Comparison of ENCODE assay signal across 32 mouse cellular contexts in the genomic region with DNA sequence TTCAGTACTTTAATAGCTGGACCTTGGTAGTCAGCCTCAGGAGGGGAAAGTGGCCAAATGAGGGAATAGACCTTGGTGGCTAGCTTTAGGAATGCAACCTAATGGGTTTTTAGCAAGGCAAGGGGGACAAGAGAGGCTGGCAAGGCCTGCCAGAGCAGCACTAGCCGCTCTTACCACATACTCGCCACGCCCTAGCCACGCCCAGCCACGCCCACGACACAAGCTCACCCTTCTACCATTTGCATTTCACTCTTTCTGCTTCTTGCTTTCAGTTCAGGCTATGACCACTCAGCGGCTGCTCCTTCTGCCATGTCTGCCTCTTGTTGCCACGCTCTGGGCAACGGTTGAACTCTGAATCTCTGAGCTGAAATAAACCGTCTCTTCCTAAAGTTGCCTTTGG. TPM values are rescaled to one million over a fixed set of nuclear protein-coding genes. Genes with fewer than 3 reads are reported as not detected.
DNase-seq lines count a peak whose midpoint lies in the region; ATAC-seq and TF ChIP-seq lines count a peak whose summit lies in the region.
"Had no signal": no experiment of that assay in that cellular context is flagged by ENCODE, and none has a peak within 500 bp of the region (broad histone marks: within the 10 kb centered on the region; RNA-seq: fewer than 3 reads in every experiment).

No protein-coding gene starts in this region.

- no peaks in the 10 kb centered on the region for H3K27me3 ChIP-seq in MEL (ENCODE audit: control insufficient read depth in 1 of 2, insufficient read depth in 2 of 2, low read length in 2 of 2)
- H3K27me3 ChIP-seq in forebrain, postnatal 0 days (ENCODE audit: insufficient read depth, low read length) = no peaks in the 10 kb centered on the region
- H3K27me3 ChIP-seq in forebrain, embryonic 12.5 days = peaks cover 11% of the 10 kb centered on the region; the same call in 1 of the 2 replicates
- H3K27me3 ChIP-seq: embryonic facial prominence, embryonic 15.5 days; forebrain, embryonic 13.5 days had no signal

- DNase-seq in 416B (ENCODE audit: low read depth) (peak; percentile 67), MEL (ENCODE audit: low read depth, low spot score) (peak; percentile 61)
- DNase-seq in c-Kit-positive CD71-positive TER-119-negative erythroid progenitor cells, embryonic 14.5 days (ENCODE audit: low read depth) = peak; percentile 31
- DNase-seq in forebrain, postnatal 0 days = no peak
- no peak for DNase-seq in layer of hippocampus, postnatal 14 days (ENCODE audit: low spot score in 2 of 2)
- DNase-seq: adrenal gland, postnatal 25 days; cerebellum, adult 2 months; cerebellum, postnatal 14 days; gastrocnemius, adult 2 months; gastrocnemius, postnatal 36 days; heart, adult 2 months; heart, postnatal 10 days; kidney, adult 8-10 months; kidney, postnatal 4 days; lung, postnatal 4 days; right cerebral cortex, postnatal 25 days; thymus, adult 18-20 months; thymus, postnatal 36 days had no signal

- no peak for TF ChIP-seq EP300 in MEL (IDR thresholded peaks at IDR 0.05; ENCODE audit: low read depth in 1 of 2, low read length in 2 of 2)

- H3K4me1 ChIP-seq in MEL (ENCODE audit: control insufficient read depth in 1 of 2, insufficient read depth in 2 of 2, low read length in 2 of 2) = no peaks in the 10 kb centered on the region
- no peaks in the 10 kb centered on the region for H3K4me1 ChIP-seq in forebrain, postnatal 0 days (ENCODE audit: insufficient read depth)
- H3K4me1 ChIP-seq in forebrain, embryonic 12.5 days = no peaks in the 10 kb centered on the region
- H3K4me1 ChIP-seq: midbrain, embryonic 15.5 days had no signal

- 63% methylated on average over 10 of the region's 10 CpGs for WGBS in forebrain, postnatal 0 days
- WGBS in forebrain, embryonic 12.5 days = 61% methylated on average over 10 of the region's 10 CpGs

- ATAC-seq in megakaryocyte-erythroid progenitor cell, adult 5-6 weeks (replicated peaks; ENCODE audit: low FRiP score, low TSS enrichment, poor library complexity, severe bottlenecking) = peak; percentile 77
- no peak for ATAC-seq in forebrain, postnatal 0 days
- no peak for ATAC-seq in forebrain, embryonic 12.5 days (ENCODE audit: low FRiP score)
- ATAC-seq: CD4-positive, CD25-positive, alpha-beta regulatory T cell, adult 4 months; forebrain, embryonic 13.5 days; hindbrain, embryonic 16.5 days; lung, postnatal 0 days; midbrain, embryonic 15.5 days had no signal

- H3K79me2 ChIP-seq in MEL (ENCODE audit: control insufficient read depth, insufficient read depth, low read length, poor library complexity) = no peaks in the 10 kb centered on the region

- TF ChIP-seq CTCF in MEL (IDR thresholded peaks at IDR 0.05 in 2 of 3, conservative IDR thresholded peaks at IDR 0.05 in 1 of 3; ENCODE audit: control insufficient read depth in 1 of 3, insufficient read depth in 1 of 3, low read depth in 2 of 3, low read length in 3 of 3, poor library complexity in 1 of 3, severe bottlenecking in 1 of 3) = no peak
- no peak for TF ChIP-seq CTCF in forebrain, postnatal 0 days (IDR thresholded peaks at IDR 0.05; ENCODE audit: low read depth)

- H3K9me3 ChIP-seq in MEL (replicated peaks; ENCODE audit: insufficient read depth, low read length) = no peaks in the 10 kb centered on the region
- H3K9me3 ChIP-seq in forebrain, postnatal 0 days (ENCODE audit: low read length) = no peaks in the 10 kb centered on the region
- H3K9me3 ChIP-seq in forebrain, embryonic 12.5 days = no peaks in the 10 kb centered on the region
- H3K9me3 ChIP-seq: embryonic facial prominence, embryonic 10.5 days; embryonic facial prominence, embryonic 15.5 days; forebrain, embryonic 13.5 days; heart, embryonic 13.5 days; midbrain, embryonic 10.5 days; midbrain, embryonic 15.5 days; neural tube, embryonic 15.5 days had no signal

- no peak overlapping the region for H3K27ac ChIP-seq in MEL (ENCODE audit: control insufficient read depth, low read depth, low read length)
- H3K27ac ChIP-seq in forebrain, postnatal 0 days (ENCODE audit: low read depth, low read length) = no peak overlapping the region
- H3K27ac ChIP-seq in forebrain, embryonic 12.5 days = no peak overlapping the region
- H3K27ac ChIP-seq: embryonic facial prominence, embryonic 10.5 days; embryonic facial prominence, embryonic 15.5 days; forebrain, embryonic 13.5 days; gastrocnemius, adult 2 months; heart, adult 2 months; heart, embryonic 13.5 days; kidney, postnatal 0 days; midbrain, embryonic 10.5 days; midbrain, embryonic 15.5 days; neural tube, embryonic 15.5 days had no signal

- H3K36me3 ChIP-seq in MEL (ENCODE audit: control insufficient read depth in 1 of 2, insufficient read depth in 2 of 2, low read length in 2 of 2) = no peaks in the 10 kb centered on the region
- no peaks in the 10 kb centered on the region for H3K36me3 ChIP-seq in forebrain, postnatal 0 days (ENCODE audit: insufficient read depth)
- no peaks in the 10 kb centered on the region for H3K36me3 ChIP-seq in forebrain, embryonic 12.5 days (replicated peaks)
- H3K36me3 ChIP-seq: embryonic facial prominence, embryonic 10.5 days; embryonic facial prominence, embryonic 15.5 days; heart, embryonic 13.5 days; midbrain, embryonic 10.5 days; midbrain, embryonic 15.5 days; neural tube, embryonic 15.5 days had no signal

- no peak overlapping the region for H3K9ac ChIP-seq in MEL (ENCODE audit: control insufficient read depth, low read depth, low read length, poor library complexity, severe bottlenecking)
- H3K9ac ChIP-seq in forebrain, postnatal 0 days = no peak overlapping the region
- H3K9ac ChIP-seq in forebrain, embryonic 12.5 days = no peak overlapping the region
- H3K9ac ChIP-seq: embryonic facial prominence, embryonic 15.5 days; forebrain, embryonic 13.5 days; heart, embryonic 13.5 days; midbrain, embryonic 15.5 days; neural tube, embryonic 15.5 days had no signal

- no peak overlapping the region for H3K4me2 ChIP-seq in forebrain, postnatal 0 days (ENCODE audit: low read depth)
- H3K4me2 ChIP-seq in forebrain, embryonic 12.5 days = no peak overlapping the region
- H3K4me2 ChIP-seq: embryonic facial prominence, embryonic 15.5 days; forebrain, embryonic 13.5 days; heart, embryonic 13.5 days; midbrain, embryonic 15.5 days; neural tube, embryonic 15.5 days had no signal

- TF ChIP-seq RAD21 in MEL (IDR thresholded peaks at IDR 0.05; ENCODE audit: low read depth, low read length) = no peak

- no peak overlapping the region for H3K4me3 ChIP-seq in MEL (ENCODE audit: control insufficient read depth in 1 of 2, insufficient read depth in 1 of 2, low read depth in 2 of 2, low read length in 2 of 2)
- no peak overlapping the region for H3K4me3 ChIP-seq in forebrain, postnatal 0 days (ENCODE audit: low read depth, low read length)
- H3K4me3 ChIP-seq in forebrain, embryonic 12.5 days (replicated peaks) = no peak overlapping the region
- H3K4me3 ChIP-seq: embryonic facial prominence, embryonic 10.5 days; embryonic facial prominence, embryonic 15.5 days; forebrain, embryonic 13.5 days; gastrocnemius, adult 2 months; heart, adult 2 months; heart, embryonic 13.5 days; midbrain, embryonic 10.5 days; midbrain, embryonic 15.5 days; neural tube, embryonic 15.5 days had no signal

- TF ChIP-seq POLR2A in MEL (IDR thresholded peaks at IDR 0.05; ENCODE audit: control insufficient read depth in 1 of 2, insufficient read depth in 1 of 2, low read depth in 1 of 2, low read length in 2 of 2, poor library complexity in 1 of 2) = no peak

TF ChIP-seq in MEL, 35 proteins besides CTCF, POLR2A, EP300 and RAD21:
- no peak for TF ChIP-seq USF2 (IDR thresholded peaks at IDR 0.05; ENCODE audit: borderline replicate concordance in 1 of 2, insufficient read depth in 1 of 2, low read depth in 1 of 2, low read length in 2 of 2)
- no peak for TF ChIP-seq TAL1 (IDR thresholded peaks at IDR 0.05; ENCODE audit: low read length)

RNA-seq across cellular contexts. Expression of a gene that starts 32.4 kb away (rescaled TPM):
- 1.5 and 1.8 TPM in 2 replicates for total RNA-seq in MEL (2012; rRNA removed)
- 10 to 100 TPM in 1 of 2 experiments, not detected in 1; 11.3 TPM for polyA plus RNA-seq in MEL (2012; ENCODE audit: insufficient read depth in 1 of 2, insufficient read length in 2 of 2, low read depth in 1 of 2, low replicate concordance in 2 of 2, missing spikeins in 1 of 2)
- total RNA-seq in megakaryocyte-erythroid progenitor cell, adult 5-6 weeks (2014; fragmentation: Nextera tagmentation) = not detected in 2 replicates
- total RNA-seq in megakaryocyte-erythroid progenitor cell, adult 5-6 weeks (2017) = not detected in 2 replicates
- 0.92 and 4.4 TPM in 2 replicates for total RNA-seq in forebrain, postnatal 0 days (2014; rRNA removed)
- 0.63 and 1.3 TPM in 2 replicates for polyA plus RNA-seq in forebrain, postnatal 0 days (2015; fragmentation: Nextera tagmentation; extraction: Ambion mirVana)
- total RNA-seq in layer of hippocampus, postnatal 14 days (2021) = 1 to 10 TPM; 4.2 to 4.5 TPM
- polyA plus RNA-seq in forebrain, embryonic 12.5 days (2016; fragmentation: Nextera tagmentation; extraction: Ambion mirVana) = 10.8 and 11.4 TPM in 2 replicates
- total RNA-seq: liver, adult 2 months had no signal
- polyA plus RNA-seq: CD4-positive, CD25-positive, alpha-beta regulatory T cell, adult 4 months had no signal

Comparison
In these comparisons a context has a peak if more than half of its experiments do, and no peak if none do; other contexts are left out.
1. DNase-seq: peak in 416B (single experiment), MEL (single experiment) and c-Kit-positive CD71-positive TER-119-negative erythroid progenitor cells, embryonic 14.5 days (single experiment); none in forebrain, postnatal 0 days (single experiment) and layer of hippocampus, postnatal 14 days (0 of 2).